Mouse (Mus musculus) large intestine, adult 2 months (tissue): ENCODE results near the gene Gm21698. TPM values are rescaled to one million over a fixed set of nuclear protein-coding genes. Genes with fewer than 3 reads are reported as not detected.
"Not testable (repeated sequence)": the region's sequence is repeated elsewhere in the genome, so short reads cannot be mapped to it uniquely, and the experiment has no call there.

Source experiments
- DNase-seq: peaks from one replicate; pipeline ENCODE4 v3.0.0-alpha.2; 2012; ENCODE audit warnings: low read depth, low spot score
- WGBS: fragments of 180-500 bp; shearing (Covaris S2); methylation state at CpG from one replicate; pipeline ENCODE4 v1.1.7; 2018; 5-methylcytosine and 5-hydroxymethylcytosine counted together
- polyA plus RNA-seq: library from polyadenylated mRNA; depleted of rRNA; stranded (reverse); fragments of >200 nt; gene quantifications from 2 replicates; pipeline ENCODE4 v1.2.3, GENCODE M21; 2012; rRNA removed

Gene Gm21698
- not detected in 2 replicates for polyA plus RNA-seq

DNA sequence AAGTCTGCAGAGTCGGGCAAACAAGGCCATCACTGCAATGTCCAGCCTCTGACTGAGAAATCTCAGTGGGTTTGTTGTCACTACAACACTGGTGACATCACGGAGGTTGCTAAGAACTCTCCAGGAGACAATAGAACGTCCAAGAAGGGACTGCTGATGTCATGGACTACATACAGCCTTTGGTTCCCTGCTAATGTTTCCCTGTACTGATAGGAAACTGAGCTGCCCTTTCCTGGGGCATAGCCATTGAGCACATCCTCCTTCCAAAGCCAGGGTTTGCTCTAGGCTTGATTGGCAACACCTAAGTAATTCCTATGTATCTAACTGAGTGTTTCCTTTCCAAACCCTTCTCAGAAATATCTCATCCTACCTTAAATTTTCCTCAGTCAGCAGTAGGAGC, at the start of gene Gm21698:
Gm21698 (minus strand) TSS at position 101 of the 400 bp plus-strand sequence.
- WGBS, result no CpG with 5 or more reads among the region's 3 CpGs
- not testable (repeated sequence) for DNase-seq

DNA sequence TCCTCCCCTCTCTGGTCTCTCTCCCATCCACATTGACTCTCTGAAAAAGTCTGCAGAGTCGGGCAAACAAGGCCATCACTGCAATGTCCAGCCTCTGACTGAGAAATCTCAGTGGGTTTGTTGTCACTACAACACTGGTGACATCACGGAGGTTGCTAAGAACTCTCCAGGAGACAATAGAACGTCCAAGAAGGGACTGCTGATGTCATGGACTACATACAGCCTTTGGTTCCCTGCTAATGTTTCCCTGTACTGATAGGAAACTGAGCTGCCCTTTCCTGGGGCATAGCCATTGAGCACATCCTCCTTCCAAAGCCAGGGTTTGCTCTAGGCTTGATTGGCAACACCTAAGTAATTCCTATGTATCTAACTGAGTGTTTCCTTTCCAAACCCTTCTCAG, 34.4 kb upstream of the Gm21698 start, which contains the start of gene Gm5862:
Gm5862 (minus strand) TSS at position 101 of the 400 bp plus-strand sequence.
- WGBS, result no CpG with 5 or more reads among the region's 3 CpGs

DNA sequence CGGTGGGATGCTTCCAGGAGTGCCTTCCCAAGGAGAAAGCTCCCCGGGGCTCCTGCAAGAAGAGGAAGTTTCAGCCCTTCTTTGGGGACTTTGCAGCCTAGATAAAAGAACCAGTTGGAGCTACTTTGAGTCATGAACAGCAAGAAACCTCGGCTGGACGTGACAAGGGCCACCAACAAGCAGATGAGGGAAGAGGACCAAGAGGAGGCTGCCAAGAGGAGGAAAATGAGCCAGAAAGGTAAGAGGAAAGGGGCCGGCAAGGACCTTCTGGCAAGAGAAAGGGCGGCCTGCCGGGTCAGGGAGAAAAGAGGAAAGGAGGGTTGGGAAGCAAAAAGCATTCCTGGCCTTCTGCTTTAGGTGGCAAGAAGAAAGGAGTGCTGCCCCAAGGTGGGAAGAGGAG, 19.2 kb upstream of the Gm21698 start:
- not testable (repeated sequence) for DNase-seq
- WGBS, result 56% methylated on average over 7 of the region's 7 CpGs

More for the DNA sequence above, 34.4 kb upstream of the Gm21698 start, which contains the start of gene Gm5862:
- not testable (repeated sequence) for DNase-seq

DNA sequence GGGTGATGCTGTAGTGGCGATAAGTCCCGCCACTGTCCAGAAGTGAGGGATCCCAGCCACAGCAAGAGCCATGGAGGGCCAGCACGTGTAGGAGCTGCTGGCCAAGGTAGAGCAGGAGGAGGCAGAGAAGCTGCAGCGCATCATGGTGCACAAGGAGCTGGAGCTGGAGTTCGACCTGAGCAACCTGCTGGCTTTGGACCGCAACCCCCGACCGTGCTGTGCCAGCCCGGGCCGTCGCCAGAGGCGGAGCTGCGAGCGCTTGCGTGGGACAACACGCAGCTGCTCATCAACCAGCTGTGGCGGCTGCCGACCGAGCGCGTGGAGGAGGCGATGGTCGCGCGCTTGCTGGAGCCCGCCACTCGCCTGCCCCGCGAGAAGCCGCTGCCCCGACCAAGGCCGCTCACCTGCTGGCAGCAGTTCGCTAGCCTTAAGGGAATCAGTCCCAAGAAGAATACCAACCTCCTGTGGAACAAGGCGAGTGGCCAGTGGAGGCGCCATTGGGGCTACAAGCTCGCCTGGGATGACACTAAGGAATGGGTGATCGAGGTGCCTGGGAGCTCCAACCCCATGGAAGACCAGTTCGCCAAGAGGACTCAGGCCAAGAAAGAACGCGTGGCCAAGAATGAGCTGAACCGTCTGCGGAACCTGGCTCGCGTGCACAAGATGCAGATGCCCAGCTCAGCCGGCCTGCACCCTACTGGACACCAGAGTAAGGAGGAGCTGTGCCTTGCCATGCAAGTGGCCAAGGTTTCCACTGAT, 18.7 kb upstream of the Gm21698 start:
- WGBS, result 18% methylated on average over 45 of the region's 45 CpGs
- DNase-seq, result not testable (repeated sequence)

DNA sequence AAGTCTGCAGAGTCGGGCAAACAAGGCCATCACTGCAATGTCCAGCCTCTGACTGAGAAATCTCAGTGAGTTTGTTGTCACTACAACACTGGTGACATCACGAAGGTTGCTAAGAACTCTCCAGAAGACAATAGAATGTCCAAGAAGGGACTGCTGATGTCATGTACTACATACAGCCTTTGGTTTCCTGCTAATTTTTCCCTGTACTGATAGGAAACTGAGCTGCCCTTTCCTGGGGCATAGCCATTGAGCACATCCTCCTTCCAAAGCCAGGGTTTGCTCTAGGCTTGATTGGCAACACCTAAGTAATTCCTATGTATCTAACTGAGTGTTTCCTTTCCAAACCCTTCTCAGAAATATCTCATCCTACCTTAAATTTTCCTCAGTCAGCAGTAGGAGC, 16.2 kb upstream of the Gm21698 start, which contains the start of gene Gm1979:
Gm1979 (minus strand) TSS at position 101 of the 400 bp plus-strand sequence.
- WGBS, result 89% methylated on average over 1 of the region's 2 CpGs
- DNase-seq, result not testable (repeated sequence)

DNA sequence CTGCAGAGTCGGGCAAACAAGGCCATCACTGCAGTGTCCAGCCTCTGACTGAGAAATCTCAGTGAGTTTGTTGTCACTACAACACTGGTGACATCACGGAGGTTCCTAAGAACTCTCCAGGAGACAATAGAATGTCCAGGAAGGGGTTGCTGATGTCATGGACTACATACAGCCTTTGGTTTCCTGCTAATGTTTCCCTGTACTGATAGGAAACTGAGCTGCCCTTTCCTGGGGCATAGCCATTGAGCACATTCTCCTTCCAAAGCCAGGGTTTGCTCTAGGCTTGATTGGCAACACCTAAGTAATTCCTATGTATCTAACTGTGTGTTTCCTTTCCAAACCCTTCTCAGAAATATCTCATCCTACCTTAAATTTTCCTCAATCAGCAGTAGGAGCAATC, 15.9 kb downstream of the Gm21698 start, which contains the start of gene Gm21680:
Gm21680 (minus strand) TSS at position 101 of the 400 bp plus-strand sequence.
- not testable (repeated sequence) for DNase-seq
- no CpG with 5 or more reads among the region's 2 CpGs for WGBS

DNA sequence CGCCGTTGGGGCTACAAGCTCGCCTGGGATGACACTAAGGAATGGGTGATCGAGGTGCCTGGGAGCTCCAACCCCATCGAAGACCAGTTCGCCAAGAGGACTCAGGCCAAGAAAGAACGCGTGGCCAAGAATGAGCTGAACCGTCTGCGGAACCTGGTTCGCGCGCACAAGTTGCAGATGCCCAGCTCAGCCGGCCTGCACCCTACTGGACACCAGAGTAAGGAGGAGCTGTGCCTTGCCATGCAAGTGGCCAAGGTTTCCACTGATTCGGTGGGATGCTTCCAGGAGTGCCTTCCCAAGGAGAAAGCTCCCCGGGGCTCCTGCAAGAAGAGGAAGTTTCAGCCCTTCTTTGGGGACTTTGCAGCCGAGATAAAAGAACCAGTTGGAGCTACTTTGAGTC, 31.4 kb downstream of the Gm21698 start:
- not testable (repeated sequence) for DNase-seq
- 58% methylated on average over 17 of the region's 17 CpGs for WGBS

DNA sequence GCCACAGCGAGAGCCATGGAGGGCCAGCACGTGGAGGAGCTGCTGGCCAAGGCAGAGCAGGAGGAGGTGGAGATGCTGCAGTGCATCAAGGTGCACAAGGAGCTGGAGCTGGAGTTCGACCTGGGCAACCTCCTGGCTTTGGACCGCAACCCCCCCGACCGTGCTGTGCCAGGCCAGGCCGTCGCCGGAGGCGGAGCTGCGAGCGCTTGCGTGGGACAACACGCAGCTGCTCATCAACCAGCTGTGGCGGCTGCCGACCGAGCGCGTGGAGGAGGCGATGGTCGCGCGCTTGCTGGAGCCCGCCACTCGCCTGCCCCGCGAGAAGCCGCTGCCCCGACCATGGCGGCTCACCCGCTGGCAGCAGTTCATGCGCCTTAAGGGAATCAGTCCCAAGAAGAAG, 31.8 kb downstream of the Gm21698 start:
- 24% methylated on average over 32 of the region's 32 CpGs for WGBS
- not testable (repeated sequence) for DNase-seq

DNA sequence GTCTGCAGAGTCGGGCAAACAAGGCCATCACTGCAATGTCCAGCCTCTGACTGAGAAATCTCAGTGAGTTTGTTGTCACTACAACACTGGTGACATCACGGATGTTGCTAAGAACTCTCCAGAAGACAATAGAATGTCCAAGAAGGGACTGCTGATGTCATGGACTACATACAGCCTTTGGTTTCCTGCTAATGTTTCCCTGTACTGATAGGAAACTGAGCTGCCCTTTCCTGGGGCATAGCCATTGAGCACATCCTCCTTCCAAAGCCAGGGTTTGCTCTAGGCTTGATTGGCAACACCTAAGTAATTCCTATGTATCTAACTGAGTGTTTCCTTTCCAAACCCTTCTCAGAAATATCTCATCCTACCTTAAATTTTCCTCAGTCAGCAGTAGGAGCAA, 34.1 kb downstream of the Gm21698 start, which contains the start of gene Gm21671:
Gm21671 (minus strand) TSS at position 101 of the 400 bp plus-strand sequence.
- WGBS, result 59% methylated on average over 2 of the region's 2 CpGs

DNA sequence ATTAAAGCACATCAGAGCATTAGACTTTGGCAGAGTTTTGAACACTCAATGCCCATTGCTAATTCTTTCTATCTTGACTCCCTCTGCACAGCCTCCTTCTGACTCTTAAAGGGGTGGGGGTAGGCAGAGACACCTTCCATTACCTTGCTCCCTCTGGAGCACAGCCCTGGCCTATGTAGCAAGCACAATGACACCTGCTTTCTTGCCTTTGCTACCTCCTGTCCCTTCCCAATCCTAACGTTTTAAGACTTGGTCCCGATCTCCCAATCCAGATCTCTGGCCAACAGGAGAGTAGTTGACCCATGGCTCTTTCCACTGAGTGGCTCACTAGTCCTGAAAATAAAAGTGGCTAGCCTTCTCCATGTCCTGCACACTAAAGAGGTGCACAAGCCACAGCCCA, 43.1 kb downstream of the Gm21698 start:
- DNase-seq, result not testable (repeated sequence)
- WGBS, result 79% methylated on average over 2 of the region's 2 CpGs

More for the DNA sequence above, 34.1 kb downstream of the Gm21698 start, which contains the start of gene Gm21671:
- DNase-seq, result not testable (repeated sequence)

DNA sequence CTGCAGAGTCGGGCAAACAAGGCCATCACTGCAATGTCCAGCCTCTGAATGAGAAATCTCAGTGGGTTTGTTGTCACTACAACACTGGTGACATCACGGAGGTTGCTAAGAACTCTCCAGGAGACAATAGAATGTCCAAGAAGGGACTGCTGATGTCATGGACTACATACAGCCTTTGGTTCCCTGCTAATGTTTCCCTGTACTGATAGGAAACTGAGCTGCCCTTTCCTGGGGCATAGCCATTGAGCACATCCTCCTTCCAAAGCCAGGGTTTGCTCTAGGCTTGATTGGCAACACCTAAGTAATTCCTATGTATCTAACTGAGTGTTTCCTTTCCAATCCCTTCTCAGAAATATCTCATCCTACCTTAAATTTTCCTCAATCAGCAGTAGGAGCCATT, 46.2 kb downstream of the Gm21698 start, which contains the start of gene Gm21663:
Gm21663 (minus strand) TSS at position 101 of the 400 bp plus-strand sequence.
- DNase-seq, result not testable (repeated sequence)
- 45% methylated on average over 2 of the region's 2 CpGs for WGBS

Other genes with a start within 250 kb of the Gm21698 start
- 0.30 and 0.45 TPM in 2 replicates for gene Actr3b, start 228.7 kb downstream of the Gm21698 start, polyA plus RNA-seq
- not detected in 2 replicates for gene Gm21663, start 46.3 kb downstream of the Gm21698 start, polyA plus RNA-seq
- gene Gm21671, start 34.2 kb downstream of the Gm21698 start, polyA plus RNA-seq, result not detected in 2 replicates
- not detected in 2 replicates for gene Gm21680, start 16.0 kb downstream of the Gm21698 start, polyA plus RNA-seq
- gene Gm1979, start 16.1 kb upstream of the Gm21698 start, polyA plus RNA-seq, result not detected in 2 replicates
- gene Gm5862, start 34.3 kb upstream of the Gm21698 start, polyA plus RNA-seq, result not detected in 2 replicates
- not detected in 2 replicates for gene Speer4a, start 50.9 kb upstream of the Gm21698 start, polyA plus RNA-seq
- gene Gm7347, start 69.9 kb upstream of the Gm21698 start, polyA plus RNA-seq, result not detected in 2 replicates
- gene Gm10471, start 100.6 kb upstream of the Gm21698 start, polyA plus RNA-seq, result not detected in 2 replicates
- gene 5031410I06Rik, start 116.7 kb upstream of the Gm21698 start, polyA plus RNA-seq, result not detected in 2 replicates
- gene Gm10220, start 132.8 kb upstream of the Gm21698 start, polyA plus RNA-seq, result not detected in 2 replicates